10 mouse cellular contexts compared by ENCODE assay signal in genomic region chr13:107939916-107940646, GRCm38 (mm10).
A peak's percentile ranks its signal among the peaks of the same experiment; 100 is the strongest.
DNase-seq lines count a peak whose midpoint lies in the region; ATAC-seq lines count a peak whose summit lies in the region.
"Had no signal": no experiment of that assay in that cellular context is flagged by ENCODE, and none has a peak within 500 bp of the region (broad histone marks: within the 10 kb centered on the region; RNA-seq: fewer than 3 reads in every experiment).

No protein-coding gene starts in this region.

- ATAC-seq in CD4-positive, CD25-positive, alpha-beta regulatory T cell, adult 4 months, result peak; percentile 47
- no peak for ATAC-seq in liver, embryonic 12.5 days

- H3K36me3 ChIP-seq in liver, embryonic 12.5 days, result no peaks in the 10 kb centered on the region
- H3K36me3 ChIP-seq: limb, embryonic 15.5 days had no signal

- WGBS in liver, embryonic 12.5 days (ENCODE audit: insufficient replicate concordance), result 63% methylated on average over 15 of the region's 15 CpGs

- no peaks in the 10 kb centered on the region for H3K4me1 ChIP-seq in liver, embryonic 12.5 days

- no peak overlapping the region for H3K4me2 ChIP-seq in liver, embryonic 12.5 days
- H3K4me2 ChIP-seq: limb, embryonic 15.5 days had no signal

- H3K27me3 ChIP-seq in liver, embryonic 12.5 days (replicated peaks), result 0 out of 2 replicates have a peak, but pooled peaks cover 3% of the 10 kb centered on the region

- no peak overlapping the region for H3K27ac ChIP-seq in liver, embryonic 12.5 days
- H3K27ac ChIP-seq: kidney, postnatal 0 days; limb, embryonic 15.5 days had no signal

- H3K4me3 ChIP-seq in liver, embryonic 12.5 days, result no peak overlapping the region
- H3K4me3 ChIP-seq: limb, embryonic 15.5 days had no signal

- intact Hi-C loops in heart, postnatal 10 days (cut with DNase I), result loop anchor here (5.0 kb wide), 1 partner anchor 38 kb away; no protein-coding TSS in a partner anchor

- H3K9me3 ChIP-seq in liver, embryonic 12.5 days (replicated peaks), result no peaks in the 10 kb centered on the region
- H3K9me3 ChIP-seq: limb, embryonic 15.5 days had no signal

- no peak overlapping the region for H3K9ac ChIP-seq in liver, embryonic 12.5 days
- H3K9ac ChIP-seq: limb, embryonic 15.5 days had no signal

- DNase-seq in kidney, postnatal 10 days, result peak; percentile 49
- no peak for DNase-seq in kidney, adult 18-20 months
- DNase-seq in T-cell, adult 2 months (ENCODE audit: low spot score), result peak; percentile 24
- peak; percentile 62 to 67 for DNase-seq in heart, postnatal 10 days
- no peak for DNase-seq in layer of hippocampus, adult 9-10 months (ENCODE audit: low spot score)
- DNase-seq: right cerebral cortex, postnatal 4 days had no signal

Comparison
In these comparisons a context has a peak if more than half of its experiments do, and no peak if none do; other contexts are left out.
1. DNase-seq: peak in kidney, postnatal 10 days (single experiment), T-cell, adult 2 months (single experiment) and heart, postnatal 10 days (2 of 2); none in kidney, adult 18-20 months (single experiment) and layer of hippocampus, adult 9-10 months (single experiment).